Mouse (Mus musculus) embryonic facial prominence, embryonic 14.5 days (tissue): ENCODE results near the gene Syn3. TPM values are rescaled to one million over a fixed set of nuclear protein-coding genes. Genes with fewer than 3 reads are reported as not detected.

ENCODE experiments used
- ATAC-seq: fragments of 200-750 bp; cut with Nextera tagmentation; 2 replicates; pipeline ENCODE4 v1.8.0; 2017; ENCODE audit warnings: low read depth, moderate number of reproducible peaks, moderate TSS enrichment
- DNase-seq: peaks from one replicate; pipeline ENCODE4 v3.0.0-alpha.2; 2015; ENCODE audit warnings: low spot score
- H3K27ac ChIP-seq: fragments of 300-500 bp; sonication (generic); replicated peaks from 2 replicates; pipeline ENCODE4 v1.5.1; 2014; ENCODE audit warnings: low read depth, mild to moderate bottlenecking, low read length, moderate library complexity
- H3K27me3 ChIP-seq: fragments of 300-500 bp; sonication (generic); replicated peaks from 2 replicates; pipeline ENCODE4 v1.6.1; 2014; ENCODE audit warnings: low read length; ENCODE audit not compliant: control insufficient read depth, insufficient read depth
- H3K36me3 ChIP-seq: fragments of 300-500 bp; sonication (generic); 2 replicates; pipeline ENCODE4 v1.6.1; 2014; ENCODE audit warnings: low read length, mixed read lengths; ENCODE audit not compliant: control insufficient read depth, insufficient read depth
- H3K4me1 ChIP-seq: fragments of 300-500 bp; sonication (generic); 2 replicates; pipeline ENCODE4 v1.6.1; 2014; ENCODE audit warnings: antibody characterized with exemption, low read length; ENCODE audit not compliant: control insufficient read depth, insufficient read depth
- H3K4me2 ChIP-seq: fragments of 300-500 bp; sonication (generic); 2 replicates; pipeline ENCODE4 v1.6.1; 2014; ENCODE audit warnings: low read depth, mild to moderate bottlenecking, low read length, moderate library complexity, mixed read lengths
- H3K4me3 ChIP-seq: fragments of 300-500 bp; sonication (generic); 2 replicates; pipeline ENCODE4 v1.5.1; 2014; ENCODE audit warnings: low read depth, mild to moderate bottlenecking, low read length
- H3K9ac ChIP-seq: fragments of 300-500 bp; sonication (generic); 2 replicates; pipeline ENCODE4 v1.6.1; 2014; ENCODE audit warnings: low read depth, mild to moderate bottlenecking, low read length, moderate library complexity, mixed read lengths
- H3K9me3 ChIP-seq: fragments of 300-500 bp; sonication (generic); 2 replicates; pipeline ENCODE4 v1.6.1; 2016; ENCODE audit warnings: low read length; ENCODE audit not compliant: control insufficient read depth
- WGBS: fragments of 180-500 bp; shearing (Covaris S2); extraction: QIAGEN DNeasy Blood & Tissue Kit; methylation state at CpG from one replicate; pipeline ENCODE4 v1.1.7; 2014; 5-methylcytosine and 5-hydroxymethylcytosine counted together
- polyA plus RNA-seq: library from polyadenylated mRNA; unstranded; fragments of >200 nt; fragmentation: Nextera tagmentation; extraction: Ambion mirVana; gene quantifications from 2 replicates; pipeline ENCODE4 v1.2.1, GENCODE M21; 2014

Syn3 gene
- polyA plus RNA-seq, 1 experiment from 2014 or later: 2.4 TPM

DNA sequence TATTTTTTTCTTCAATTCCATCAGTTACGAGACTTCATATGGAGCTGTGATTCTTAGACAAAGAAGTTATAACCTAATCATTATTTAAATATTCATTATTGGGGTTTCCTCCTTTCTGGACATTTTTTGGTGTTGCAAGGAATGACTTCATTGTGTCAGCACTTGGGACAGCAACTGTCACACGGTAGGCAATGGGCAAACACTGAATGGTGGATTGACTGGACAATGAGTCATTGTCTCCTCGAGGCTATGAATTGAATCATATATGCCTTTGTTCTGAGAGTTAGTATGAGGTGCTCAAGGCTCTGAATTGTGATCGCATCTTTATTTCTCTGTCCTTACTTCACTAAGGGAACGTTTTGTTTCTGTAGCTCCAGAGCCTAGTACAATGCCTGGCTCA is 492.2 kb downstream of the Syn3 start:
- no peak for ATAC-seq
- 75% methylated on average over 5 of the region's 5 CpGs for WGBS

More for the DNA sequence above, 492.2 kb downstream of the Syn3 start:
- Histone ChIP-seq H3K27me3 (no peaks in the 10 kb centered on the region), H3K4me3 (no peak overlapping the region), H3K9ac (no peak overlapping the region), H3K36me3 (no peaks in the 10 kb centered on the region), H3K27ac (no peak overlapping the region), H3K4me1 (no peaks in the 10 kb centered on the region), H3K9me3 (no peaks in the 10 kb centered on the region), H3K4me2 (no peak overlapping the region)
- DNase-seq: no peak

Other genes starting within 250 kb of the Syn3 start
- gene Timp3, start 198.5 kb downstream of the Syn3 start, polyA plus RNA-seq: 77.5 and 86.6 TPM in 2 replicates
- gene Hsp90b1, start 206.6 kb upstream of the Syn3 start, polyA plus RNA-seq: 497 and 498 TPM in 2 replicates
- 1.1 and 1.6 TPM in 2 replicates for gene Ttc41, start 206.9 kb upstream of the Syn3 start, polyA plus RNA-seq